Mouse (Mus musculus): ENCODE measurements around the gene Gng12.

- TF ChIP-seq CTCF (IDR thresholded peaks at IDR 0.05; ENCODE audit: low read depth, low read length) (no peak), POLR2A (IDR thresholded peaks at IDR 0.05; ENCODE audit: borderline replicate concordance, low read depth, low read length) (no peak)
These were observed 93.3 kb downstream of the Gng12 start for GRCm38 (mm10) chr6:66989518-66989917.

Measured in bone marrow macrophage, adult 2 months (primary cell).